Mouse (Mus musculus) erythroblast, embryonic 14.5 days (primary cell): ENCODE data around the gene Rngtt.

Experiments
- GATA1 ChIP-seq: IDR thresholded peaks from 2 replicates; pipeline ENCODE4 v1.6.1; 2012; ENCODE audit warnings: low read length, inconsistent platforms, mixed read lengths
- TAL1 ChIP-seq: IDR thresholded peaks from 3 replicates; pipeline ENCODE4 v1.6.1; 2012; ENCODE audit warnings: low read length, inconsistent platforms, mixed read lengths

GRCm38 (mm10) chr4:33405723-33406293, 95.7 kb downstream of the Rngtt start:
- TF ChIP-seq GATA1 (no peak), TAL1 (no peak)
